Mouse (Mus musculus): Measurements from ENCODE around the gene Syndig1.

DNA sequence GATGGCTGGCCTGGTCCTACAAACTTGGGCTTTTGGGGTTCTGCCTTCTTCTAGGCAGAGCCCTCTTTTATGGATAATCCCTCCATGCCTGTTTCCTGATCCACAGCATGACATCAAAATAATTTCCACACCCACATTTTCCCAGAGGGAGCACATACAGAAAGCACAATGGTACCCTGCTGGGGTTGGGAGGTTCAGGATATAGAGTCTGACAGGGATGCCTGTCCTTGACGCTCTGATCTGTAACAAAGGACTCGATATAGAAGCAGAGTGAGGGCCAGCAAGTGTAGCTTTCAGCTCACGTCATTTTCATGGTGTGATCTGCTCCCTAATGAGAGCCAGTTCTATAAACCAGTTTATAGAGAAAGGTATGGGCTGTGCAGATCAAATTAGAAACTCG lies 105.1 kb downstream of the Syndig1 start:
- no peak for TF ChIP-seq CTCF (IDR thresholded peaks at IDR 0.05; ENCODE audit: borderline replicate concordance, insufficient read depth, low read depth, low read length)
- TF ChIP-seq POLR2A (IDR thresholded peaks at IDR 0.05; ENCODE audit: borderline replicate concordance, insufficient read depth, low read length) = no peak
